13 mouse cellular contexts compared by ENCODE assay signal in the genomic region with DNA sequence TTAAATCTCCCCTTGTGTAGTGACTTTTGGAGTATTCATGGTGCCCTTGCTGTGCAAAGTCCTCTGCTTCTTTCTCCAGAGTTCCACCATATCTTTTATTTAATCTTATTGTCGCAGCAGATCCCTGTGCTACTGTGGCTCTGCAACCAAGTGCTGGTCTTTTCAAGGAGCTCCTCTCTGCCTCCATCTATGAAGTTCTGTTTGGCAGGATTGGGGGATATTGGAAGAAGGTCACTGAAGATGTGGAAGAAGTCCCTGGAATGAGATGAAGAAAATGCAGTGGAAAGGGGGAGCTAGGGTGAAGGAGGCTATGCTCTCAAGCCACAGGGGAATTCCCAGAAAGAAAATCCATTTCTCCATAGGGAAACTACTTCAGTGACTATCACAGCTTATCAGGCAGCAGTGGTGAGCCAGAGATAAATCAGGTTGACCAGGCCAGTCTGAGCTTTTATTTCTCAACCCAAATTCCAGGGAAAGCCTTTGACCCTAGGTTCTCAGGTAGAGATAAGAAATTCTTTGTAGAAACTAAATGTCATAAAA. TPM values are rescaled to one million over a fixed set of nuclear protein-coding genes. Genes with fewer than 3 reads are reported as not detected.
DNase-seq lines count a peak whose midpoint lies in the region; ATAC-seq and TF ChIP-seq lines count a peak whose summit lies in the region.
"Had no signal": no experiment of that assay in that cellular context is flagged by ENCODE, and none has a peak within 500 bp of the region (broad histone marks: within the 10 kb centered on the region; RNA-seq: fewer than 3 reads in every experiment).

No protein-coding gene starts in this region.

- H3K27me3 ChIP-seq in forebrain, postnatal 0 days (ENCODE audit: insufficient read depth, low read length) = no peaks in the 10 kb centered on the region
- no peaks in the 10 kb centered on the region for H3K27me3 ChIP-seq in forebrain, embryonic 15.5 days
- no peaks in the 10 kb centered on the region for H3K27me3 ChIP-seq in hindbrain, embryonic 13.5 days
- no peaks in the 10 kb centered on the region for H3K27me3 ChIP-seq in hindbrain, embryonic 11.5 days (ENCODE audit: control insufficient read depth, insufficient read depth, low read length)
- H3K27me3 ChIP-seq in midbrain, embryonic 13.5 days = no peaks in the 10 kb centered on the region
- peaks cover 9% of the 10 kb centered on the region for H3K27me3 ChIP-seq in midbrain, embryonic 10.5 days (ENCODE audit: low read depth, poor library complexity, severe bottlenecking)
- H3K27me3 ChIP-seq in neural tube, embryonic 15.5 days (replicated peaks) = no peaks in the 10 kb centered on the region

- no peaks in the 10 kb centered on the region for H3K9me3 ChIP-seq in forebrain, postnatal 0 days (ENCODE audit: low read length)
- no peaks in the 10 kb centered on the region for H3K9me3 ChIP-seq in forebrain, embryonic 15.5 days
- no peaks in the 10 kb centered on the region for H3K9me3 ChIP-seq in hindbrain, embryonic 13.5 days
- H3K9me3 ChIP-seq in hindbrain, embryonic 11.5 days (ENCODE audit: control insufficient read depth, low read length) = no peaks in the 10 kb centered on the region
- no peaks in the 10 kb centered on the region for H3K9me3 ChIP-seq in midbrain, embryonic 13.5 days
- H3K9me3 ChIP-seq in midbrain, embryonic 10.5 days (replicated peaks) = no peaks in the 10 kb centered on the region
- H3K9me3 ChIP-seq in neural tube, embryonic 15.5 days (replicated peaks) = no peaks in the 10 kb centered on the region

- no peak overlapping the region for H3K9ac ChIP-seq in forebrain, postnatal 0 days
- H3K9ac ChIP-seq in forebrain, embryonic 15.5 days (replicated peaks) = no peak overlapping the region
- no peak overlapping the region for H3K9ac ChIP-seq in hindbrain, embryonic 13.5 days
- no peak overlapping the region for H3K9ac ChIP-seq in hindbrain, embryonic 11.5 days (ENCODE audit: low read depth, low read length)
- no peak overlapping the region for H3K9ac ChIP-seq in midbrain, embryonic 13.5 days (replicated peaks)
- H3K9ac ChIP-seq in neural tube, embryonic 15.5 days (replicated peaks) = no peak overlapping the region

- WGBS in forebrain, postnatal 0 days = 76% methylated on average over 1 of the region's 1 CpGs
- WGBS in forebrain, embryonic 15.5 days = 68% methylated on average over 1 of the region's 1 CpGs
- 73% methylated on average over 1 of the region's 1 CpGs for WGBS in hindbrain, embryonic 13.5 days
- WGBS in hindbrain, embryonic 11.5 days = 76% methylated on average over 1 of the region's 1 CpGs
- WGBS in midbrain, embryonic 13.5 days = 66% methylated on average over 1 of the region's 1 CpGs
- WGBS in midbrain, embryonic 10.5 days = 58% methylated on average over 1 of the region's 1 CpGs
- 68% methylated on average over 1 of the region's 1 CpGs for WGBS in neural tube, embryonic 15.5 days

- no peak overlapping the region for H3K27ac ChIP-seq in forebrain, postnatal 0 days (ENCODE audit: low read depth, low read length)
- H3K27ac ChIP-seq in forebrain, embryonic 15.5 days (replicated peaks) = no peak overlapping the region
- H3K27ac ChIP-seq in hindbrain, embryonic 13.5 days = no peak overlapping the region
- no peak overlapping the region for H3K27ac ChIP-seq in hindbrain, embryonic 11.5 days (ENCODE audit: low read depth, low read length)
- H3K27ac ChIP-seq in midbrain, embryonic 13.5 days = no peak overlapping the region
- H3K27ac ChIP-seq in midbrain, embryonic 10.5 days (replicated peaks) = no peak overlapping the region
- no peak overlapping the region for H3K27ac ChIP-seq in neural tube, embryonic 15.5 days (replicated peaks)

- peak overlapping the region; percentile 88; the same call in 1 of the 2 replicates for H3K4me2 ChIP-seq in forebrain, postnatal 0 days (ENCODE audit: low read depth)
- H3K4me2 ChIP-seq in forebrain, embryonic 15.5 days (replicated peaks) = no peak overlapping the region
- H3K4me2 ChIP-seq in hindbrain, embryonic 13.5 days = peak overlapping the region; percentile 82
- H3K4me2 ChIP-seq in hindbrain, embryonic 11.5 days (replicated peaks; ENCODE audit: low read depth, low read length) = no peak overlapping the region
- peak overlapping the region; percentile 76 for H3K4me2 ChIP-seq in midbrain, embryonic 13.5 days (replicated peaks)
- peak overlapping the region; percentile 83 for H3K4me2 ChIP-seq in neural tube, embryonic 15.5 days

- TF ChIP-seq CTCF in forebrain, postnatal 0 days (IDR thresholded peaks at IDR 0.05; ENCODE audit: low read depth) = no peak

- no peak for DNase-seq in forebrain, postnatal 0 days
- DNase-seq in hindbrain, embryonic 11.5 days (ENCODE audit: low spot score) = no peak
- DNase-seq in midbrain, embryonic 10.5 days (ENCODE audit: low spot score) = no peak
- no peak for DNase-seq in natural killer cell, adult 2 months (ENCODE audit: low spot score in 2 of 2)
- DNase-seq: cerebellum, adult 8-10 months; embryo, embryonic 11 days; layer of hippocampus, postnatal 36 days; lung, postnatal 4 days; thymus, adult 2 months had no signal

- H3K36me3 ChIP-seq in forebrain, postnatal 0 days (ENCODE audit: insufficient read depth) = no peaks in the 10 kb centered on the region
- H3K36me3 ChIP-seq in forebrain, embryonic 15.5 days = no peaks in the 10 kb centered on the region
- H3K36me3 ChIP-seq in hindbrain, embryonic 13.5 days = no peaks in the 10 kb centered on the region
- no peaks in the 10 kb centered on the region for H3K36me3 ChIP-seq in hindbrain, embryonic 11.5 days (ENCODE audit: control insufficient read depth, insufficient read depth, low read length)
- no peaks in the 10 kb centered on the region for H3K36me3 ChIP-seq in midbrain, embryonic 13.5 days
- H3K36me3 ChIP-seq in midbrain, embryonic 10.5 days = no peaks in the 10 kb centered on the region
- H3K36me3 ChIP-seq in neural tube, embryonic 15.5 days = no peaks in the 10 kb centered on the region

- no peak for ATAC-seq in forebrain, postnatal 0 days
- ATAC-seq in forebrain, embryonic 15.5 days (replicated peaks) = no peak
- ATAC-seq in hindbrain, embryonic 13.5 days (ENCODE audit: low FRiP score) = no peak
- ATAC-seq in hindbrain, embryonic 11.5 days (ENCODE audit: low FRiP score) = no peak
- ATAC-seq in midbrain, embryonic 13.5 days = no peak
- ATAC-seq in neural tube, embryonic 15.5 days (ENCODE audit: low FRiP score) = no peak

- H3K4me3 ChIP-seq in forebrain, postnatal 0 days (ENCODE audit: low read depth, low read length) = no peak overlapping the region
- no peak overlapping the region for H3K4me3 ChIP-seq in forebrain, embryonic 15.5 days
- H3K4me3 ChIP-seq in hindbrain, embryonic 13.5 days = peak overlapping the region; percentile 78; the same call in 1 of the 2 replicates
- H3K4me3 ChIP-seq in hindbrain, embryonic 11.5 days (ENCODE audit: low read depth, low read length) = no peak overlapping the region
- H3K4me3 ChIP-seq in midbrain, embryonic 13.5 days (replicated peaks) = peak overlapping the region; percentile 77; the same call in 1 of the 2 replicates
- H3K4me3 ChIP-seq in midbrain, embryonic 10.5 days = no peak overlapping the region; the same call in 1 of the 2 replicates
- no peak overlapping the region for H3K4me3 ChIP-seq in neural tube, embryonic 15.5 days (replicated peaks)

- H3K4me1 ChIP-seq in forebrain, postnatal 0 days (ENCODE audit: insufficient read depth) = 0 out of 2 replicates have a peak, but pooled peaks cover 7% of the 10 kb centered on the region
- peaks cover 26% of the 10 kb centered on the region for H3K4me1 ChIP-seq in forebrain, embryonic 15.5 days
- H3K4me1 ChIP-seq in hindbrain, embryonic 13.5 days (replicated peaks) = peaks cover 16% of the 10 kb centered on the region
- H3K4me1 ChIP-seq in hindbrain, embryonic 11.5 days (replicated peaks; ENCODE audit: control insufficient read depth, insufficient read depth, low read length) = no peaks in the 10 kb centered on the region
- peaks cover 37% of the 10 kb centered on the region for H3K4me1 ChIP-seq in midbrain, embryonic 13.5 days (replicated peaks)
- H3K4me1 ChIP-seq in midbrain, embryonic 10.5 days = peaks cover 28% of the 10 kb centered on the region
- H3K4me1 ChIP-seq in neural tube, embryonic 15.5 days = peaks cover 11% of the 10 kb centered on the region

RNA-seq across cellular contexts. Expression of a gene that starts 1.0 kb away (rescaled TPM):
- total RNA-seq in forebrain, postnatal 0 days (2014; rRNA removed) = 89.1 and 93.3 TPM in 2 replicates
- polyA plus RNA-seq in forebrain, postnatal 0 days (2015; fragmentation: Nextera tagmentation; extraction: Ambion mirVana) = 37.8 and 43.7 TPM in 2 replicates
- 56.1 and 57.9 TPM in 2 replicates for polyA plus RNA-seq in forebrain, embryonic 15.5 days (2015; fragmentation: Nextera tagmentation; extraction: Ambion mirVana)
- 35.3 and 40.5 TPM in 2 replicates for polyA plus RNA-seq in hindbrain, embryonic 13.5 days (2015; fragmentation: Nextera tagmentation; extraction: Ambion mirVana)
- 17.3 and 23.8 TPM in 2 replicates for polyA plus RNA-seq in hindbrain, embryonic 11.5 days (2014; fragmentation: Nextera tagmentation; extraction: Ambion mirVana)
- 37.6 and 43.0 TPM in 2 replicates for polyA plus RNA-seq in midbrain, embryonic 13.5 days (2015; fragmentation: Nextera tagmentation; extraction: Ambion mirVana)
- polyA plus RNA-seq in midbrain, embryonic 10.5 days (2016; fragmentation: Nextera tagmentation; extraction: Ambion mirVana) = 18.9 and 23.9 TPM in 2 replicates
- 31.8 and 32.7 TPM in 2 replicates for polyA plus RNA-seq in neural tube, embryonic 15.5 days (2015; fragmentation: Nextera tagmentation; extraction: Ambion mirVana)

Comparison
In these comparisons a context has a peak if more than half of its experiments do, and no peak if none do; other contexts are left out.
1. H3K4me2 ChIP-seq: peak in forebrain, postnatal 0 days (single experiment), hindbrain, embryonic 13.5 days (single experiment), midbrain, embryonic 13.5 days (single experiment) and neural tube, embryonic 15.5 days (single experiment); none in forebrain, embryonic 15.5 days (single experiment) and hindbrain, embryonic 11.5 days (single experiment).
2. H3K4me3 ChIP-seq: peak in hindbrain, embryonic 13.5 days (single experiment) and midbrain, embryonic 13.5 days (single experiment); none in forebrain, postnatal 0 days (single experiment), forebrain, embryonic 15.5 days (single experiment), hindbrain, embryonic 11.5 days (single experiment), midbrain, embryonic 10.5 days (single experiment) and neural tube, embryonic 15.5 days (single experiment).